8 mouse cellular contexts compared by ENCODE assay signal in genomic region chr8:10006986-10007659, GRCm38 (mm10). TPM values are rescaled to one million over a fixed set of nuclear protein-coding genes. Genes with fewer than 3 reads are reported as not detected.
A peak's percentile ranks its signal among the peaks of the same experiment; 100 is the strongest.
DNase-seq lines count a peak whose midpoint lies in the region; ATAC-seq and TF ChIP-seq lines count a peak whose summit lies in the region.

No protein-coding gene starts in this region.

- peak overlapping the region; percentile 79 for H3K4me2 ChIP-seq in intestine, postnatal 0 days (replicated peaks; ENCODE audit: low read depth)
- H3K4me2 ChIP-seq in limb, embryonic 13.5 days (replicated peaks): peak overlapping the region; percentile 73

- no peaks in the 10 kb centered on the region; the same call in 1 of the 2 replicates for H3K4me1 ChIP-seq in intestine, postnatal 0 days (replicated peaks; ENCODE audit: control insufficient read depth, insufficient read depth, low read length)
- peaks cover 15% of the 10 kb centered on the region for H3K4me1 ChIP-seq in limb, embryonic 13.5 days

- no peaks in the 10 kb centered on the region for H3K27me3 ChIP-seq in intestine, postnatal 0 days (replicated peaks; ENCODE audit: control insufficient read depth, insufficient read depth, low read length)
- peaks cover 19% of the 10 kb centered on the region; the same call in 1 of the 2 replicates for H3K27me3 ChIP-seq in limb, embryonic 13.5 days

- no peaks in the 10 kb centered on the region for H3K36me3 ChIP-seq in intestine, postnatal 0 days (ENCODE audit: control insufficient read depth, insufficient read depth)
- no peaks in the 10 kb centered on the region for H3K36me3 ChIP-seq in limb, embryonic 13.5 days

- no peak for TF ChIP-seq CTCF in intestine, postnatal 0 days (IDR thresholded peaks at IDR 0.05; ENCODE audit: low read depth)

- DNase-seq in lung, adult 18-20 months: peak; percentile 5 to 10
- no peak for DNase-seq in lung, postnatal 14 days
- peak; percentile 56 to 62 for DNase-seq in cerebellum, adult 18-20 months
- peak; percentile 52 for DNase-seq in neural tube, embryonic 10.5 days (ENCODE audit: extremely low spot score, low spot score)

- peak overlapping the region; percentile 32 for H3K4me3 ChIP-seq in intestine, postnatal 0 days (ENCODE audit: low read depth, low read length)
- peak overlapping the region; percentile 43 for H3K4me3 ChIP-seq in limb, embryonic 13.5 days

- WGBS in intestine, postnatal 0 days: 5% methylated on average over 29 of the region's 29 CpGs
- WGBS in limb, embryonic 13.5 days: 5% methylated on average over 29 of the region's 29 CpGs

- H3K9ac ChIP-seq in intestine, postnatal 0 days (ENCODE audit: low read depth, low read length): no peak overlapping the region
- peak overlapping the region; percentile 46 for H3K9ac ChIP-seq in limb, embryonic 13.5 days

- ATAC-seq in frontal cortex, adult (ENCODE audit: low TSS enrichment): peak; percentile 85
- peak; percentile 16; the same call in 1 of the 2 replicates for ATAC-seq in intestine, postnatal 0 days
- ATAC-seq in limb, embryonic 13.5 days (ENCODE audit: low FRiP score, low read depth): peak; percentile 72; the same call in 1 of the 2 replicates
- no peak for ATAC-seq in erythroid progenitor cell, adult 5-6 weeks (replicated peaks; ENCODE audit: low FRiP score, poor library complexity, severe bottlenecking)

- H3K9me3 ChIP-seq in intestine, postnatal 0 days (ENCODE audit: control insufficient read depth): no peaks in the 10 kb centered on the region
- H3K9me3 ChIP-seq in limb, embryonic 13.5 days: no peaks in the 10 kb centered on the region

- H3K27ac ChIP-seq in intestine, postnatal 0 days (ENCODE audit: low read depth, low read length): no peak overlapping the region
- H3K27ac ChIP-seq in limb, embryonic 13.5 days: no peak overlapping the region

RNA-seq across cellular contexts. Expression of gene Tnfsf13b, which starts 0.9 kb away (rescaled TPM):
- polyA plus RNA-seq in intestine, postnatal 0 days (2015; fragmentation: Nextera tagmentation; extraction: Ambion mirVana): 2.0 and 2.7 TPM in 2 replicates
- polyA plus RNA-seq in limb, embryonic 13.5 days (2015; fragmentation: Nextera tagmentation; extraction: Ambion mirVana): 2.3 and 2.9 TPM in 2 replicates
- 2.1 and 3.2 TPM in 2 replicates for total RNA-seq in erythroid progenitor cell, adult 5-6 weeks (2015; ENCODE audit: low replicate concordance)
- total RNA-seq in erythroid progenitor cell, adult 5-6 weeks (2017; ENCODE audit: low replicate concordance): 1.5 and 3.3 TPM in 2 replicates

RNA-seq across cellular contexts. Expression of gene Abhd13, which starts 29.6 kb away (rescaled TPM):
- 14.6 and 14.8 TPM in 2 replicates for polyA plus RNA-seq in intestine, postnatal 0 days (2015; fragmentation: Nextera tagmentation; extraction: Ambion mirVana)
- polyA plus RNA-seq in limb, embryonic 13.5 days (2015; fragmentation: Nextera tagmentation; extraction: Ambion mirVana): 16.2 and 17.2 TPM in 2 replicates
- 3.4 and 4.7 TPM in 2 replicates for total RNA-seq in erythroid progenitor cell, adult 5-6 weeks (2015; ENCODE audit: low replicate concordance)
- total RNA-seq in erythroid progenitor cell, adult 5-6 weeks (2017; ENCODE audit: low replicate concordance): 6.4 and 9.0 TPM in 2 replicates

RNA-seq across cellular contexts. Expression of gene Lig4, which starts 29.6 kb away (rescaled TPM):
- 3.0 and 3.5 TPM in 2 replicates for polyA plus RNA-seq in intestine, postnatal 0 days (2015; fragmentation: Nextera tagmentation; extraction: Ambion mirVana)
- 6.5 and 6.9 TPM in 2 replicates for polyA plus RNA-seq in limb, embryonic 13.5 days (2015; fragmentation: Nextera tagmentation; extraction: Ambion mirVana)
- 1.1 and 3.4 TPM in 2 replicates for total RNA-seq in erythroid progenitor cell, adult 5-6 weeks (2015; ENCODE audit: low replicate concordance)
- total RNA-seq in erythroid progenitor cell, adult 5-6 weeks (2017; ENCODE audit: low replicate concordance): 2.2 and 2.3 TPM in 2 replicates
